Mouse (Mus musculus) gonadal fat pad, adult 2 months (tissue): ENCODE measurements around the gene U2af2. TPM values are rescaled to one million over a fixed set of nuclear protein-coding genes. Genes with fewer than 3 reads are reported as not detected.

Experiments used
- DNase-seq: peaks from one replicate; pipeline ENCODE4 v3.0.0-alpha.2; 2012; ENCODE audit warnings: low read depth
- polyA plus RNA-seq: library from polyadenylated mRNA; depleted of rRNA; stranded (reverse); fragments of >200 nt; gene quantifications from 2 replicates; pipeline ENCODE4 v1.2.3, GENCODE M21; 2012

The U2af2 gene
- polyA plus RNA-seq, 1 experiment: 163 TPM

DNA sequence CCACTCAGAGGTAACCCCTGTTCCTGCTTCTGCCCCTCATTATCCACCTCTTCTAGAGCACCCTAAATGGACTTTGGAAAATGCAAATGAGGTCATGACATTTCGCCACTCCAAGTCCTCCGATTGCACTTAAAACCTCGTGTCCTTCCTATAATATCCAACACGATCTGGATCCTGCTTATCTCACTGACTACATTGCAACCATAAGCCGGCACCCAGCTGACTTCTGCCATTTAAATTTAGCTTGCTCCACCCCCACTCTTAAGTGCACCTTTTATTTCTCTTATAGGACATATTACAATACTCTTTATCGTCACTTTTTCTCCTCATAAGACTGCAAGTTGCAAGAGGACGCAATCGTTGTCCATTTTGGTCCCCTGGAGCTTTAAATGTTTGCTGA lies 24.5 kb upstream of the U2af2 start:
- no peak for DNase-seq

DNA sequence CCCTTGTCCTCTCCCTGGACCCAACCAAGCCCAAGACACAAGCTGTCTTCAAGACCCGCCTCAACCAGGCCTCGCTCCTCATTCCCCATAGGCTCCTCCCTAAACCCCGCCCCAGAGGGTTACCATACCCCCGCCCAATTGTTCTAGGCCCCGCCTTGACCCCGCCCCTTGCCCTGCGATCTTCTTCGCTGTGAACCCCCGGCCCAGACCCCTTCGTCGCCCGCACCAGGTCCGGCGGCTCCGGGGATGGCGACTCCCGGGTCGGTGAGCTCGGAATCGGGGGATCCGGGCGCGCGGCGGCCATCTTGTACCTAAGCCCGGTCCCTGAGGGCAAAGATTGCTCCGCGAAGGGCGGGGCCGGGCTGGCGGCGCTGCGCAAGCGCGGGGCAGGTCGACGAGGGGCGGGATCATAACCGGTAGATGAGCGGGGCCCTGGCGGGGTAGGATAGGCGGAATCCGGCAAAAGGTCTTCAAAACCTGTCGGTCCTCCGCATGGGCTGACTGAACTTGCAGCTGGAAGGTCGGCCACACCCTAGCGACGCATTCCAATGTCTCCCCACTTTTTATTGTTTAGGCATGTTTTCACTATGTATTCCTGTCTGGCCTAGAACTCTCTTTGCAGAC lies 23.7 kb upstream of the U2af2 start, which contains the start of gene Zfp784:
Zfp784 (minus strand) TSS at position 338 of the 624 bp plus-strand sequence.
- DNase-seq: no peak

DNA sequence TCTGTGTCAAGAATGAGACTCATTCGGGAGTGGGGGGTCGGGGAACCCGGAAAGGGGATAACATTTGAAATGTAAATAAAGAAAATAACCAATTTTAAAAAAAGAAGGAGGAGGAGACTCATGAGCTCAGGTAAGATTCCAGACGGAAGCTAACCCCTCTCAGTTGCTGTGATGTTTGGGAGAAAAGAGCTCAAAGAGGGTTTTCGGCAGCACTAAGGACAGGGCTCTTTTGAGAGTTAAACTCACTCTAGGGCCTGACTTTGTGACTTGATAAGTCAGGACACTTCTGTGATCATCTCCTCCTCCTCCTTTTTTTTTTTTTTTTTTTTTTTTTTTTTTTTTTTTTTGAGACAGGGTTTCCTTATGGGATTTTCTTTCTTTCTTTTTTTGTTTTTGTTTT lies 23.0 kb upstream of the U2af2 start:
- no peak for DNase-seq

DNA sequence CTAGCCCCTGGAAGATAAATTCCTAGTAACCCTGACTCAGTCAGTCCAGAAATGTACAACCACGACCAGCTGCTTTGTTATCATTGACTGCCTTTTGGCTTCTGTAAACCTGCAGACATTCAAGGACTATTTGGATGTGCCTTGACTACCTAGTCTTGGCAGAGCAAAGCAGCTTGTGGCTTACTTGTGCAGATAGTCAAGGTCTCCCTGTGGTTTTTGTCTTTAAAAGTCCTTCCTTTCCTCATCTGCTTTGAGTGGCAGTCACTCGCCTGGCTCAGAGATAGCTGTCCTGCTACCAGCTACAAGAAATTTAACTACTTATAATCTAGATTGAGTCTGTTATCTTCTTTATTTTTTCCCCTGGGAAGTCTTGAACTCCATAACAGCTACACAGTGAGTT lies 17.0 kb upstream of the U2af2 start:
- no peak for DNase-seq

DNA sequence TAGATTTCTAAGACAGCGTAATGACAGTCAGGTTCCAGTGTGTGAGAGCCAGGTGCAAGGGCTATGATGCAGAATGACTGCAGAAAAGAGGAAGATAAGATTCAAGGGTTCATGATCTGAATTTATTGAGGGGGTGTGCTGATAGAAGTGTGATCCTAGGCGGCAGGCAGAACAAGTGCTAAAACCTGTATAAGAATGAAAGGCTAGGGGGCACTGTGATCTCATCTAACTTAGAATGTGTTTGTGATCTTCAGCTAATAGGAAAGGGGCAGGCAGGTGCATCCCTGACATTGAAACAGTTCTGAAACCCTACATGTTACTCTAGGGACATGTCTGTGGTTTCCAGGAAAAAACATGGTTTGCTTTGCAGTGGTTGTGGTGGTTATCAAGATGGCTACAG lies 15.8 kb upstream of the U2af2 start:
- DNase-seq: no peak

DNA sequence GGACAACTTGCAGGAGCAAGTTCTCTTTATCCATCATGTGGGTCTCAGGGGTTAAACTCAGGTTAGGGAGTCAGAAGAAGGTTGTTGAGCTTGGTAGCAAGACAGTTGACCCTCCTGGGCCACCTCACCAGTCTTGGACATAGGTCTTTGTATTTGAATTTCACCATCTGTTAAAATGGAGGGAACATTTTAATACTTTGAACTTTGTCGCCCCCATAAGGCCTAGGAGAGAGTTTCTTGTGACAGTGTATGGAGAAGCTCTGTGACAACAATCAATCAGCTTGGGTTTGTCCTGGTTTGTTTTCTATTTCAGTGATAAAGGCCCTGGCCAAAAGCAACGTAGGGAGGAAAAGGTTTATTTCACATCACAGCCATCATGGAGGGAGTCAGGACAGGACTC lies 14.6 kb upstream of the U2af2 start:
- DNase-seq: no peak

DNA sequence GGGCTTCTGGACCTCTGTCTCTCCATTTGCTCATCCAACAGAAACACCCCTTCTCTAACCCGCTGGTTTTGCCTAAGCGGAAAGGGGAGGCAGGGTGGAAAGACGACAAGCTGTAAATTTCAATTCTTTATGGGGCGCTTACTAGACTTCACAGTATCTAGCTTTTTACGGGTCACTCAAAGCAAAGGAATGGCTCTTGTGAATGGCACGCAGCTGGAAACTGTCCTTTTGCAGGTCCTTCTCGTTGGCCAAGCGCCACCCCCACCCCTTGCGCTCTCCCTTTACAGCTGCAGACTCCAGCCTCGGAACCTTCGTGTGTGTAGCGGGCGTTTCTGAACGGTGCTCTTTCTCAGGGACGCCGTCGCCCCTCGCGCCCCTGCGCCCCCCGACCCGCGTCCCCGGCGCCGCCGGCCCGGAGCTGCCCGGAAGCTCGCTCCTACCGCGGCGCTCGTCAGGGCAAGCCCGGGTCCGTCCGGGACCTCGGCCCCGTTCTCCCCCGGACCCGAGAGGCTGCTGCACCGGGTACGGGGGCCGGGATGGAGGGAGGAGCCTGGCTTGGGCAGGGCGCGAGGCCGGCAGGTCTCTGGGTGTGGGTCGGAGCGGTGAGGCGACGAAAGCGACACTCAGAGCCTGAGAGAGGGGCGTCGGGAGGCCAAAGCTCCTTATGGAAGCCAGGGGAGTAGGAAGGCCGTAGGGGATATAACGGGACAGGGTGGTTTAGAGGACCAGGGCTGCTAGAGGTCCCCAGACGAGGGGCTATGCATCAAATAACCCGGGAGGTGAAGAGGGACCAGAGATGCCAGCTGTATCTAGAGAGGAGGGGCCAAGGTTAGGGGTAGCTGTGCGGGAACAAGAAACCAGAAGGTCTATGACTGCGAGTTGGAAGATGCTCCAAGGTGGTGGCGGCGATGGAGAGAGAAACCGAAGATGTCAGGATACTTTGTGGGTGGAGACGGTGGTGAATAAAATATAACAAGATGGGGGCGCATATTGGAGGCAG lies 10.4 kb upstream of the U2af2 start, which contains the start of gene Zfp580:
Zfp580 (plus strand) TSS at position 346 of the 1,000 bp plus-strand sequence.
- no peak for DNase-seq

DNA sequence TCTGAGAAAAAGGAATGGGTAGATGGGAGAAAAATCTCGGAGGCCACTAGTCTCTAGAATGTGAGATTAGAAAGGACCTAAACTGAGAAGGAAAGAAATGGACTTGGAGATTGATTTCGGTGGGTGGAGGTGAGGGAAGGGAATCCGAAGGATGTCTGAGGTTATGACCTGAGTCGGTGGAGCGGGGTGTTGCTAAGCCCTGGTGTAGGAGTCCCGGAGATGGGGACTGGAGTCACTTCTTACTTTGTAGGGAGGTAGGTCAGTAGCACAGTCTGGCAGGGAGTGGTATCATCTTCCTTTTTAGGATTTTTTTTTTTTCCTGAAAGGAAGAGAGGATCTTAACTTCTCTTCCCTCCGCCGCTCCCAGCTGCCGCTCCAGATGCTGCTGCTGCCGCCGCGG lies 9.5 kb upstream of the U2af2 start:
- no peak for DNase-seq

DNA sequence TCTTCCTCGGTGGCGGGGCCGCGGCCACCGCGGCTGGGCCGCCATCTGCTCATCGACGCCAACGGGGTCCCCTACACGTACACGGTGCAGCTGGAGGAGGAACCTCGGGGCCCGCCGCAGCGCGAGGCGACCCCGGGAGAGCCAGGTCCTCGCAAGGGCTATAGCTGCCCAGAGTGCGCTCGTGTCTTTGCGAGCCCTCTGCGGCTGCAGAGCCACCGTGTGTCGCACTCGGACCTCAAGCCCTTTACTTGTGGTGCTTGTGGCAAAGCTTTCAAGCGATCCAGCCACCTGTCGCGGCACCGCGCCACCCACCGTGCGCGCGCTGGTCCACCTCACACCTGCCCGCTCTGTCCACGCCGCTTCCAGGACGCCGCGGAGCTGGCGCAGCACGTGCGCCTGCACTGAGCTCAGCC lies 9.0 kb upstream of the U2af2 start:
- no peak for DNase-seq

DNA sequence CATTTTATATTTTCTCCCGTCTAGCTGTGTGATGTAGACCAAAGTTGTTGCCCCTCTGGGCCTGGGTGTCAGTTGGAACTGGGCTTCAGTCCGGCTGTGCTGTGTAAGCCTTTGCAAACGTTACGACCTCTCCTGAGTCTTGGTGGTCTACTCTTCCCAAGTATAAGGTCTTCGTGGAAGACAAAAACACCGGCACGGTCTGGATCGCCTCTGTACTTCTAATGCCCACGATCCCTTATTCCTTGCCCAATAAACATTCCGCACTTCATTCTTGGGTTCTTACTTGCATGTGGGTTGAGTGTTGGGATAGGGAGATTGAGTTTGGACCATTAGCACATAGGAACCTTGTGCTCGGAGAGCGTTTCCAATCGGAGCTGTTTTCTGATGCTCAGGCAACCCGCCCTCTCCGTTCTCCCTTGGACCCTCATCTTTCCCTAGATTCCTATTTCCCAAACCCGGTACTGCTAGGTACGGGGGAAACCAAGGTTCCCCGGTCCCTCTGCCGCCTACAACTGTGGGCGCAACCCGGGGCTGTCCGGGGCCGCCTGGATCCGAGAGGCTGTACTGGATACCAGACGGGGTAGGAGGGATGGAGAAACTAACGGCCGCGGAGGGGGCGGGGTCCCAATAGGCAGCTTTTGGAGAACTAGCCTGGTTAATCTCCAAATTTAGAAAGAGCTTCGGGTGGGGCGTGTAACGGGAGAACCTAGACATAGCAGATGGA lies 8.3 kb upstream of the U2af2 start:
- no peak for DNase-seq

DNA sequence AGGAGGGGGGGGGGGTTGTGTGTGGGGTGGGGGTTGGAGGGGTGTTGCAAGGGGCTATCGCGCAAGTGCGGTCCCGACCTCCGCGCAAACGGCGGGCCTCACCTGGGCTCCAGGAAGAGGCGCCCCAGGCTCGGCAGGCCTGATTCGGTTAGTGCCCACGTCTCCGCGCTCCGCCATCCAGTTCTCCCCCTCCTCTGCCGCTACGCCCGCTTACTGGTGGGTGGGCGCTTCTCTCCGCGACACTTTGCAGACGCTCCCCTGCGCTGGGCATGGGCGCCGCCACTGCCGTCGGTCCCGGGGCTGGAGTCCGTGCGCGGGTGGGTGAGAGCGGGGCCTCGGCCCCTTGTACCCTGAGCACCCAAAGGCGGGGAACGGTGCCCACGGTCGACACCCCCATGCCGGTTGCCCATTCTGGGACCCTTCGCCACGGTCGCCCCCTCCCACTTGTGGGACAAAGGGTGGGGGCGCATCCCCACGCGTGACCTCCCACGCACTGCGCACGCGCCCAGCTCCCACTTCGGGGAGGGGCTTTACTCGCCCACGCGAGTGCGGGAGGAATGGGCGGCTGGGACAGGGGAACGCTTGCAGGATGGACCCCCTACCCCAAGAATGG lies 5.2 kb upstream of the U2af2 start:
- DNase-seq: no peak

DNA sequence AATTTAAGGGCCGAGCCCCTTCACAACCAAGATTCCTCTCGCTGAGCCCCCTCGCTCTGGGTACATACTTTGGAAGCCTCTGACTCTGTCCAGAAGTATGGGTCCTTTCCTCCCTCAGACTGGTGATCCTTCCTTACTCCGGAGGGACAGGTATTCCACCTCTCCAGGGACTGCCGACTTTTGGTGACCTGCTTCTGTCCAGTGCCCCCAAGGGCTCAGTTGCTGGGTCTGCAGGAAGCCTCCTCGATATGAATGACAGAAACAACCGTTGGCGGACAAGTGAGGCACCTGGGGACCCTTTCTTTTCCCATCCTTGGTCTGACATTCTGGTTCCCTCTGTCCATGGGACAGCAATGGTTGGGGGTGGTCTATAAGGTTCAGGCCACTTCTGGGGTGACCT lies 4.6 kb upstream of the U2af2 start:
- DNase-seq: no peak

DNA sequence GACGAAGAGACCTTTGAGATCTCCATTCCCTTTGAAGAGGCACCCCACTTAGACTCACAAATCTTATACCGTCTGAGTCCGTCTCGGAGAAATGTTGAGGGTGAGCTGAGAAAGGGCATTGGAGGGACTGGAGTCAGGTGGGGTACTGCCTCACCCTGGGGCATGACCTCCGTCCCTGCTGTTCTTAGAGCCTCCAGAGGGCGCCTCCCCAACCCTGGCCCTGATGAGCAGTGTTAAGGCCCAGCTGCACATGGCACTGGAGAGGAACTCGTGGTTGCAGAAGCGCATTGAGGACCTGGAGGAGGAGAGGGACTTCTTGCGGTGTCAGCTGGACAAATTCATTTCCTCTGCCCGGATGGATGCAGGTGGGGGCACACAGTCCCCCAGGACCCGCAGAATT lies 4.1 kb upstream of the U2af2 start:
- no peak for DNase-seq

DNA sequence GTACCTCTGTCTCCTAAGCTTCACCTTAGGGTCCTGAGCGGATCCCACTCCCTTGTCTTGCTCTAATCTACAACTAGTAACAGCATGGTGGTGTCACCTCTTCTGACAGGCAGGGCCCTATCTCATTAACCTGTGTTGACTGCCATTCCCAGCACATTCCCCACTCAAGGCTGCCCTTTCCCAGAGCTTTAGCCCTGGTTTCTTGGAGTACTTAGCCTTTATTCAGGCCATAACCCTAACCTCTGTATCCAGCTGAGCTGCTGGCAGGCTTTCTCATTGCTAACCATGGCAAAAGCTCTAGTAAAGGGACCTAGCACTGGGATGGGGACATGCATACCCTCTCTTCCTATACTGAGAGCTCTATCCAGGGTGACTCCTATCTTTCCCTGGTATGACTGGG lies 3.3 kb upstream of the U2af2 start:
- DNase-seq: no peak

DNA sequence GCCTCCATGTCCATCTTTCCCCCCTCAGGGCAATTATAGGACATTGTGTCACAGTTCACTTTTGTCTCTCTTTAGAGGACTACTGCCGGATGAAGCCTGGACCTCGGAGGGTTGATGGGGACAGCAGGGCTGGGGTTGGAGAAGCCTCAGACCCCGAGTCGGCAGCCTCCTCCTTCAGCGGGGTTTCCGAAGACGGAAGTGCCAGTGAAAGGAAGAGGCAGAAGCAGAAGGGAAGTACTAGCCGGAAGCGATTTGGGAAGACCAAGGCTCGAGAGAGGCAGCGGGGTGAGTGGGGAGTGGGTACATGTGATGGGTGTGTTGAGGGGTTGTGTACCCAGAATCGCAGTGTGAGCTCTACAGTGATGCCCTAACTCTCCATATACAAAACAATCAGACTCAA lies 2.5 kb upstream of the U2af2 start:
- no peak for DNase-seq

DNA sequence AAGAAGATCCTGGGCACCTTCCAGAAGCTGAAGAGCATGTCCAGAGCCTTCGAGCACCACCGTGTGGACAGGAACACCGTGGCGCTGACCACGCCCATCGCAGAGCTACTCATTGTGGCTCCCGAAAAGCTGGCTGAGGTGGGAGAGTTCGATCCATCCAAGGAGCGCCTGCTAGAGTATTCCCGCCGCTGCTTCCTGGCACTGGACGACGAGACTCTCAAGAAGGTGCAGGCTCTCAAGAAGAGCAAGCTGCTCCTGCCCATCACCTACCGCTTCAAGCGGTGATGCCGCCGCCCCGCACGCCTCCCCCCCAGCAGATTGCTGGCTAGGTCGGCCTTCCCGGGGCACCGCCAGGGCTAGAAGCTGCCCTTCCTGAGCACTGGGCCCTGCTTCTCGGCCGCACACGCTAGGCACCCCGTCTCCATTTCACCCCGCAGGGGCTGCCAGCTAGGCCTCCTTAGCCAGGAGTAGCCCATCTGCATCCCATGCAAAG lies 1.7 kb upstream of the U2af2 start:
- no peak for DNase-seq

DNA sequence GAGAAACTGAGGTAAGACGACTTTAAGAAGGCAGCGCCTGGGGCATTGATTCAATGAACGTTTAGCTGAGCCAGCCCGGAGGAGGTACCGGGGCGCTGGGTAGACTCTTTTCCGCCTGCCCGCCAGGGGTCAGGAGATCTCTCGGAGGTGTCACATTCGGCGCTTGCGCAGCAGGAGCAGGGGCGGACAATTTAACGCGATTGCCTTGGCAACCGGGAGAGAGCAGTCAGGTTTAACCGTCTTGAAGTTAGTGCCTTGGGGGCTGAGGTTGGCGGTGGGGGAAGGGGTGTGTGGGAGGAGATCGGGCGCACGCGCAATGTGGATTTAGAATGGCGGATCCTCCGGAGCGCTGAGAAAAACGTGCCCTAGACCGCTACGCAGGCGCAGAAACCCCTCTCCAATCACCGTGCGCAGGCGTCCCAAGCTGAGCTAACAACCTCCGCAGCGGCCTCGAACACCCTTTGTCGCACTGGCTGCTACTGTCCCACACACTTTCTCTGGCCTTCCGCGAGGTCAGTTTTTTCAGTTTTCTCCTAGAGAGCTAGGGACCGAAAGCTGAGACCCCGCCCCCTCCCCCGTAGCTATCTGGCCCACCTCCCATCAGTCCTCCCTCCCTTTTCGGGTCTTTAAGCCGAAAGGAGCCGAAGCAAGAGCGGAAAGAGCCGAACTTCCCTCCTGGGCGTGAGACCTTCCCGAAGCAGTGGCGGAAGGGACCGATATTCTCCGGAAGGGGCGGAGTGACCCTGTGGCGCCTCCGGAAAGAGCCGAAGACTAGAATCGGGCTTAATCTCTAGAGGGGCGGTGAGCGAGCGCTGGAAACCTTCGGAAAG lies 784 bp upstream of the U2af2 start:
- peak; percentile 81 for DNase-seq

DNA sequence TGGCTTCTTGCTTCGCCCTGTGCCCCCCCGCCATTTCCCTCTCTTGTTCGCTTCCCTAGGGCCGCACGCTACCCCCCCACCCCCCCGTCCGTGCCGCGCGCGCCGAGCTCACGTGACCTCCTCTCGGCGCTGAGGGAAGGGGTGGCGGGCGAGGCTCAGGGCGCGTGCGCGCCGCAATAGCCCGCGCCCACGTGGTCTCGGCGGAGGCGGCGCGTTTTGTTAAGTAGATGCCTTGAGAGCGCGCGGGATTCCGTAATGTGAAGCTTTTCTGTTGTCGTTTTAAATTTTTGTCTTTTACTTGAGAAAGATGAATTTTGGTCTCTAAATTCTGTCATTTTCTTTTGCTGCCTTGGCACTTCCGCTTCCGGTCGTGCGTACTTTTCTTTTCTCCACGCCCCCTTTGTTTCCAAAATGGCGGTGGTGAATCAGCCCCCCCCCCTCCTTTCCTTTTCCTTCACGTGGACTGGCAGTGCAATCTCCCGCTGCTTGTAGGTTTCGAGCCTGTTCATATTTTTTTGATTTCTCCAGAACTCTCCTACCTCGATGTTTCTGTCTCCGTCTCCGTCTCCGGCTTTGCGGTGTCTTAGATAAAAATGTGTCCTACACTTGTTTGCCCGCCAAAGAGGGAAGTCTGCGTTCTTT lies 538 bp downstream of the U2af2 start:
- no peak for DNase-seq

DNA sequence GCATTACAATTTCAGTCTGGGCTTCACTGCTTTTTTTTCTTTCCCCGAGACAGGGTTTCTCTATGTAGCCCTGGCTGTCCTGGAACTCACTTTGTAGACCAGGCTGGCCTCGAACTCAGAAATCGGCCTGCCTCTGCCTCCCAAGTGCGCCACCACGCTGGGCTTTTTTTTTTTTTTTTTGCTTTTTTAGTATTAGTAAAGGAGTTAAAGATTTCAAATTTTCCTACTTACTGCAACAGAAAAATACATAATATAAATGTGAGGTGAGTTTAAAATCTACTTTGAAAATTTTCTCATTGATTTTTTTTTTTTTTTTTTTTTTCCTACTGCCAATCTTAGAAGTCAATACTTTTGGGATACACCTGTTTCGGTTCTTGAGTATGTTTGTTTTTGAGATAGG lies 2.9 kb downstream of the U2af2 start:
- no peak for DNase-seq

DNA sequence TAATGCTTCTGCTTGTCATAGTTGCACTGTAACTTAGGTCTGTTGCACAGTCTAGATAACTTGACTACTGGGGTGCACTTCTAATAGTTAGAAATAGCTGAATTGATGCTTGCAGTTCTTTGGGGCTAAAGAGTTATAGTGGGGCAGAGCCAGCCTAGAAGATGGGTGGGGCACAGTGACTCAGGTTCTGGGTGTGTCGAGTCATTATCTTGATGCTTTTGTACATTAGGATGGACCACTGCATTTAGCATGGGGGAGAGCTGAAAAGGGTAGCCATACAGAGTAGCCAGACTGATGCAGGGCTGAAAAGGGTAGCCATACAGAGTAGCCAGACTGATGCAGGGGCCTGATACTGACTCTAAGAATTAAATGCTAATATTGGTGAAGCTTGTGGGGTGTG lies 11.6 kb downstream of the U2af2 start:
- DNase-seq: no peak
